Mouse (Mus musculus): ENCODE measurements around the gene Slc22a22. TPM values are rescaled to one million over a fixed set of nuclear protein-coding genes. Genes with fewer than 3 reads are reported as not detected.

Gene Slc22a22
- total and polyA plus RNA-seq, 2 experiments from 2014 or later, result not detected

GRCm38 (mm10) chr15:57205315-57205714 lies 272.1 kb downstream of the Slc22a22 start:
- H3K4me1 ChIP-seq (ENCODE audit: control insufficient read depth, insufficient read depth), result no peaks in the 10 kb centered on the region
- H3K4me2 ChIP-seq (ENCODE audit: low read depth, low read length), result no peak overlapping the region
- H3K4me3 ChIP-seq (ENCODE audit: low read depth, low read length), result no peak overlapping the region
- no peak overlapping the region for H3K9ac ChIP-seq (replicated peaks; ENCODE audit: low read depth, low read length)
- 5% methylated on average over 3 of the region's 3 CpGs for WGBS
- no peak for DNase-seq (ENCODE audit: low spot score)
- no peaks in the 10 kb centered on the region for H3K9me3 ChIP-seq (replicated peaks; ENCODE audit: control insufficient read depth, low read length)
- no peak overlapping the region for H3K27ac ChIP-seq (ENCODE audit: low read depth)
- no peak for ATAC-seq (ENCODE audit: insufficient read depth, low read depth)
- H3K27me3 ChIP-seq (ENCODE audit: control insufficient read depth, insufficient read depth, low read length), result no peaks in the 10 kb centered on the region
- TF ChIP-seq EP300 (IDR thresholded peaks at IDR 0.05; ENCODE audit: low read depth) (no peak), CTCF (IDR thresholded peaks at IDR 0.05; ENCODE audit: low read depth) (no peak)
- H3K36me3 ChIP-seq (replicated peaks; ENCODE audit: control insufficient read depth, insufficient read depth, low read length), result no peaks in the 10 kb centered on the region

- Histone ChIP-seq H3K27me3 (ENCODE audit: control insufficient read depth, insufficient read depth, low read length) (no peaks in the 10 kb centered on the region), H3K4me2 (ENCODE audit: low read depth, low read length) (no peak overlapping the region), H3K9me3 (replicated peaks; ENCODE audit: control insufficient read depth, low read length) (no peaks in the 10 kb centered on the region), H3K27ac (ENCODE audit: low read depth) (no peak overlapping the region), H3K4me3 (ENCODE audit: low read depth, low read length) (no peak overlapping the region), H3K9ac (replicated peaks; ENCODE audit: low read depth, low read length) (no peak overlapping the region), H3K36me3 (replicated peaks; ENCODE audit: control insufficient read depth, insufficient read depth, low read length) (no peaks in the 10 kb centered on the region), H3K4me1 (ENCODE audit: control insufficient read depth, insufficient read depth) (no peaks in the 10 kb centered on the region)
- DNase-seq (ENCODE audit: low spot score), result no peak
- TF ChIP-seq CTCF (IDR thresholded peaks at IDR 0.05; ENCODE audit: low read depth), result no peak
- TF ChIP-seq EP300 (IDR thresholded peaks at IDR 0.05; ENCODE audit: low read depth), result no peak
- ATAC-seq (ENCODE audit: insufficient read depth, low read depth), result no peak
These were observed 272.9 kb downstream of the Slc22a22 start for GRCm38 (mm10) chr15:57204444-57204930.
